ENCODE assay signal across 8 mouse cellular contexts in genomic region chr6:91153549-91154064, GRCm38 (mm10). TPM values are rescaled to one million over a fixed set of nuclear protein-coding genes. Genes with fewer than 3 reads are reported as not detected.
DNase-seq lines count a peak whose midpoint lies in the region; ATAC-seq and TF ChIP-seq lines count a peak whose summit lies in the region.

No protein-coding gene starts in this region.

- H3K27me3 ChIP-seq in CH12.LX (replicated peaks) = peaks cover 70% of the 10 kb centered on the region
- H3K27me3 ChIP-seq in intestine, embryonic 15.5 days (replicated peaks) = no peaks in the 10 kb centered on the region
- H3K27me3 ChIP-seq in liver, embryonic 14.5 days (ENCODE audit: control insufficient read depth, insufficient read depth, low read length) = no peaks in the 10 kb centered on the region; the same call in 1 of the 2 replicates

- no peak for TF ChIP-seq EP300 in CH12.LX (IDR thresholded peaks at IDR 0.05; ENCODE audit: low read length)
- no peak for TF ChIP-seq EP300 in liver, embryonic 14.5 days (IDR thresholded peaks at IDR 0.05; ENCODE audit: low read depth)

- no peaks in the 10 kb centered on the region for H3K36me3 ChIP-seq in CH12.LX (replicated peaks in 1 of 2; ENCODE audit: control insufficient read depth in 1 of 2, insufficient read depth in 1 of 2, low read length in 1 of 2)
- no peaks in the 10 kb centered on the region for H3K36me3 ChIP-seq in intestine, embryonic 15.5 days
- no peaks in the 10 kb centered on the region for H3K36me3 ChIP-seq in liver, embryonic 14.5 days (replicated peaks; ENCODE audit: control insufficient read depth, insufficient read depth, low read depth)

- H3K4me1 ChIP-seq in CH12.LX (ENCODE audit: control insufficient read depth in 1 of 2, insufficient read depth in 2 of 2) = peaks cover 6 to 11% of the 10 kb centered on the region in 2 experiments
- H3K4me1 ChIP-seq in intestine, embryonic 15.5 days (replicated peaks) = peaks cover 22% of the 10 kb centered on the region
- peaks cover 44 to 60% of the 10 kb centered on the region in 2 experiments for H3K4me1 ChIP-seq in liver, embryonic 14.5 days (replicated peaks; ENCODE audit: control insufficient read depth in 2 of 2, insufficient read depth in 2 of 2, low read length in 1 of 2)
- H3K4me1 ChIP-seq in olfactory bulb, adult 2 months (ENCODE audit: control insufficient read depth, insufficient read depth, low read length) = peaks cover 31% of the 10 kb centered on the region

- no peak overlapping the region for H3K9ac ChIP-seq in CH12.LX (ENCODE audit: insufficient read depth, low read depth)
- no peak overlapping the region for H3K9ac ChIP-seq in intestine, embryonic 15.5 days
- H3K9ac ChIP-seq in liver, embryonic 14.5 days (replicated peaks) = no peak overlapping the region; the same call in 1 of the 2 replicates

- 0 out of 2 replicates have a peak overlapping the region, but pooled peaks have one; percentile 0 for H3K4me2 ChIP-seq in CH12.LX (ENCODE audit: insufficient read depth, low read depth, poor library complexity, severe bottlenecking)
- H3K4me2 ChIP-seq in intestine, embryonic 15.5 days (replicated peaks) = peak overlapping the region; percentile 42
- H3K4me2 ChIP-seq in liver, embryonic 14.5 days (ENCODE audit: low read depth) = peak overlapping the region; percentile 56

- no peak for DNase-seq in CH12.LX (ENCODE audit: extremely low read depth)
- peak in 2 of 3 experiments; percentile 41 to 58 for DNase-seq in liver, embryonic 14.5 days (ENCODE audit: low read depth in 3 of 3, low spot score in 3 of 3)
- DNase-seq in adrenal gland, postnatal 10 days = no peak
- no peak for DNase-seq in ovary, postnatal 10 days (ENCODE audit: low spot score)

- no peaks in the 10 kb centered on the region for H3K9me3 ChIP-seq in CH12.LX (replicated peaks; ENCODE audit: low read length)
- no peaks in the 10 kb centered on the region for H3K9me3 ChIP-seq in intestine, embryonic 15.5 days
- no peaks in the 10 kb centered on the region for H3K9me3 ChIP-seq in liver, embryonic 14.5 days (ENCODE audit: control insufficient read depth, low read length)

- H3K79me2 ChIP-seq in CH12.LX (replicated peaks; ENCODE audit: control insufficient read depth, extremely low read depth, insufficient read depth, poor library complexity, severe bottlenecking) = no peaks in the 10 kb centered on the region

- no peak for TF ChIP-seq POLR2A in CH12.LX (IDR thresholded peaks at IDR 0.05; ENCODE audit: low read depth, low read length)
- TF ChIP-seq POLR2A in olfactory bulb, adult 2 months (IDR thresholded peaks at IDR 0.05; ENCODE audit: insufficient read depth, low read depth, low read length) = no peak

- TF ChIP-seq CTCF in CH12.LX (conservative IDR thresholded peaks at IDR 0.05 in 1 of 2, IDR thresholded peaks at IDR 0.05 in 1 of 2; ENCODE audit: low read depth in 2 of 2, low read length in 2 of 2) = no peak
- TF ChIP-seq CTCF in liver, embryonic 14.5 days (IDR thresholded peaks at IDR 0.05; ENCODE audit: low read depth) = no peak
- TF ChIP-seq CTCF in olfactory bulb, adult 2 months (IDR thresholded peaks at IDR 0.05; ENCODE audit: insufficient read depth, low read depth, low read length) = no peak

- peak; percentile 80 for ATAC-seq in activated CD4-positive, CD25-positive, alpha-beta regulatory T cell, adult 4 months
- ATAC-seq in erythroblast, adult 5-6 weeks (replicated peaks; ENCODE audit: low FRiP score, poor library complexity, severe bottlenecking) = peak; percentile 32; the same call in 1 of the 2 replicates
- ATAC-seq in intestine, embryonic 15.5 days = no peak; the same call in 1 of the 2 replicates
- no peak for ATAC-seq in liver, embryonic 14.5 days (ENCODE audit: insufficient read depth)

- dilution Hi-C loops in CH12.LX (cut with MboI; ENCODE audit: extremely low pct_ligation_motif_present, extremely low pct_unique_long_range_greater_than_20kb, low sequenced_read_pairs) = no loop called here

- no peak for TF ChIP-seq RAD21 in CH12.LX (IDR thresholded peaks at IDR 0.05; ENCODE audit: low read depth, low read length)

- 1% methylated on average over 10 of the region's 10 CpGs for WGBS in intestine, embryonic 15.5 days
- WGBS in liver, embryonic 14.5 days (ENCODE audit: insufficient replicate concordance) = 6% methylated on average over 10 of the region's 10 CpGs
- 6% methylated on average over 10 of the region's 10 CpGs for WGBS in olfactory bulb, adult 2 months

- H3K4me3 ChIP-seq in CH12.LX (replicated peaks in 1 of 3; ENCODE audit: low read depth in 2 of 3, low read length in 2 of 3, poor library complexity in 1 of 3) = no peak overlapping the region
- no peak overlapping the region for H3K4me3 ChIP-seq in intestine, embryonic 15.5 days (replicated peaks)
- H3K4me3 ChIP-seq in liver, embryonic 14.5 days (ENCODE audit: insufficient read depth in 1 of 2, low read depth in 2 of 2, low read length in 2 of 2) = peak overlapping the region; percentile 27 to 39; a peak in 3 of 4 replicates
- peak overlapping the region; percentile 22 for H3K4me3 ChIP-seq in olfactory bulb, adult 2 months (ENCODE audit: insufficient read depth, low read depth, low read length)

- in situ Hi-C loops in CH12.LX (cut with MboI; ENCODE audit: low pct_ligation_motif_present, low pct_unique_long_range_greater_than_20kb, low sequenced_read_pairs) = loop anchor here (25.0 kb wide), 1 partner anchor 259 kb away; the partner anchor contains the start of gene Wnt7a

- no peak overlapping the region for H3K27ac ChIP-seq in CH12.LX (ENCODE audit: insufficient read depth, low read depth)
- H3K27ac ChIP-seq in intestine, embryonic 15.5 days = no peak overlapping the region
- H3K27ac ChIP-seq in liver, embryonic 14.5 days = no peak overlapping the region
- peak overlapping the region; percentile 98 for H3K27ac ChIP-seq in olfactory bulb, adult 2 months (ENCODE audit: insufficient read depth, low read depth, low read length)

TF ChIP-seq in CH12.LX, 34 proteins besides CTCF, POLR2A, EP300 and RAD21 (continues in another document):
- no peak for TF ChIP-seq ZMIZ1 (IDR thresholded peaks at IDR 0.05; ENCODE audit: low read depth, low read length)
- TF ChIP-seq MAX (IDR thresholded peaks at IDR 0.05; ENCODE audit: low read length) = no peak
- TF ChIP-seq JUND (conservative IDR thresholded peaks at IDR 0.05; ENCODE audit: low read depth, low read length) = no peak
- no peak for TF ChIP-seq MEF2A (IDR thresholded peaks at IDR 0.05; ENCODE audit: borderline replicate concordance, low read depth, low read length)
- no peak for TF ChIP-seq GABPA (IDR thresholded peaks at IDR 0.05; ENCODE audit: insufficient replicate concordance, low read depth, low read length)
- TF ChIP-seq E2F4 (IDR thresholded peaks at IDR 0.05; ENCODE audit: insufficient replicate concordance, low read depth, low read length) = no peak
- no peak for TF ChIP-seq KAT2A (IDR thresholded peaks at IDR 0.05; ENCODE audit: insufficient replicate concordance, low read length)
- TF ChIP-seq UBTF (IDR thresholded peaks at IDR 0.05; ENCODE audit: low read depth, low read length) = no peak
- no peak for TF ChIP-seq POLR2AphosphoS2 (IDR thresholded peaks at IDR 0.05; ENCODE audit: low read depth, low read length)

RNA-seq across cellular contexts. Expression of gene Hdac11, which starts 2.9 kb away (rescaled TPM):
- total RNA-seq in CH12.LX (2012; rRNA removed) = 0.55 and 2.1 TPM in 2 replicates
- 0.22 TPM in 1 of 2 replicates, not detected in the other for total RNA-seq in CH12.LX (2014; rRNA removed)
- polyA plus RNA-seq in CH12.LX (2012; ENCODE audit: insufficient read length, low read depth) = 0.53 and 0.57 TPM in 2 replicates
- polyA plus RNA-seq in activated CD4-positive, CD25-positive, alpha-beta regulatory T cell, adult 4 months (2017; shearing (Covaris generic)) = 1 to 10 TPM in 1 of 2 experiments, under 1 TPM in 1; 0.54 to 1.3 TPM
- total RNA-seq in erythroblast, adult 5-6 weeks (2015; ENCODE audit: low replicate concordance) = 3.8 TPM in 1 of 2 replicates, not detected in the other
- 0.84 and 1.8 TPM in 2 replicates for total RNA-seq in erythroblast, adult 5-6 weeks (2017; ENCODE audit: low replicate concordance)
- 8.7 and 10.4 TPM in 2 replicates for polyA plus RNA-seq in intestine, embryonic 15.5 days (2015; fragmentation: Nextera tagmentation; extraction: Ambion mirVana)
- polyA plus RNA-seq in liver, embryonic 14.5 days (2012; rRNA removed) = 9.2 and 12.1 TPM in 2 replicates
- polyA plus RNA-seq in liver, embryonic 14.5 days (2014; fragmentation: Nextera tagmentation; extraction: Ambion mirVana) = 4.8 and 6.0 TPM in 2 replicates
- polyA plus RNA-seq in olfactory bulb, adult 2 months (2012; ENCODE audit: insufficient read depth, insufficient read length, low replicate concordance, missing spikeins) = not detected in 2 replicates
- 10 to 100 TPM in 1 of 2 experiments, 1 to 10 TPM in 1; 9.7 to 12.3 TPM for total RNA-seq in adrenal gland, postnatal 10 days (2021)

RNA-seq across cellular contexts. Expression of gene Nup210, which starts 37.0 kb away (rescaled TPM):
- total RNA-seq in CH12.LX (2012; rRNA removed) (103 TPM in 2 replicates), CH12.LX (2014; rRNA removed) (40.5 and 41.9 TPM in 2 replicates)
- polyA plus RNA-seq in CH12.LX (2012; ENCODE audit: insufficient read length, low read depth) = 56.9 and 73.1 TPM in 2 replicates
- 10 to 100 TPM; 61.6 to 82.1 TPM for polyA plus RNA-seq in activated CD4-positive, CD25-positive, alpha-beta regulatory T cell, adult 4 months (2017; shearing (Covaris generic))
- total RNA-seq in erythroblast, adult 5-6 weeks (2015; ENCODE audit: low replicate concordance) = 45.3 and 64.8 TPM in 2 replicates
- 56.8 and 60.8 TPM in 2 replicates for total RNA-seq in erythroblast, adult 5-6 weeks (2017; ENCODE audit: low replicate concordance)
- polyA plus RNA-seq in intestine, embryonic 15.5 days (2015; fragmentation: Nextera tagmentation; extraction: Ambion mirVana) = 18.2 and 19.4 TPM in 2 replicates
- polyA plus RNA-seq in liver, embryonic 14.5 days (2012; rRNA removed) = 24.4 and 32.4 TPM in 2 replicates
- polyA plus RNA-seq in liver, embryonic 14.5 days (2014; fragmentation: Nextera tagmentation; extraction: Ambion mirVana) = 35.1 and 38.5 TPM in 2 replicates
- polyA plus RNA-seq in olfactory bulb, adult 2 months (2012; ENCODE audit: insufficient read depth, insufficient read length, low replicate concordance, missing spikeins) = not detected in 2 replicates
- 10 to 100 TPM; 10.1 to 18.0 TPM for total RNA-seq in adrenal gland, postnatal 10 days (2021)

RNA-seq across cellular contexts. Expression of gene Fbln2, which starts 58.6 kb away (rescaled TPM):
- total RNA-seq in CH12.LX (2012; rRNA removed) = 0.21 and 0.81 TPM in 2 replicates
- total RNA-seq in CH12.LX (2014; rRNA removed) = not detected in 2 replicates
- not detected in 2 replicates for polyA plus RNA-seq in CH12.LX (2012; ENCODE audit: insufficient read length, low read depth)
- polyA plus RNA-seq in activated CD4-positive, CD25-positive, alpha-beta regulatory T cell, adult 4 months (2017; shearing (Covaris generic)) = under 1 TPM in 1 of 2 experiments, not detected in 1; 0.48 TPM
- not detected in 2 replicates for total RNA-seq in erythroblast, adult 5-6 weeks (2015; ENCODE audit: low replicate concordance)
- total RNA-seq in erythroblast, adult 5-6 weeks (2017; ENCODE audit: low replicate concordance) = not detected in 2 replicates
- polyA plus RNA-seq in intestine, embryonic 15.5 days (2015; fragmentation: Nextera tagmentation; extraction: Ambion mirVana) = 51.8 and 56.9 TPM in 2 replicates
- 4.0 and 5.1 TPM in 2 replicates for polyA plus RNA-seq in liver, embryonic 14.5 days (2012; rRNA removed)
- 4.3 and 4.4 TPM in 2 replicates for polyA plus RNA-seq in liver, embryonic 14.5 days (2014; fragmentation: Nextera tagmentation; extraction: Ambion mirVana)
- polyA plus RNA-seq in olfactory bulb, adult 2 months (2012; ENCODE audit: insufficient read depth, insufficient read length, low replicate concordance, missing spikeins) = not detected in 2 replicates
- 10 to 100 TPM; 59.6 to 62.1 TPM for total RNA-seq in adrenal gland, postnatal 10 days (2021)

Comparison
In these comparisons a context has a peak if more than half of its experiments do, and no peak if none do; other contexts are left out.
1. DNase-seq: peak in liver, embryonic 14.5 days (2 of 3); none in CH12.LX (single experiment), adrenal gland, postnatal 10 days (single experiment) and ovary, postnatal 10 days (single experiment).
2. H3K4me2 ChIP-seq: peak in every context shown above with its lines; median percentile 56 in liver, embryonic 14.5 days; 42 in intestine, embryonic 15.5 days; 0 in CH12.LX.
3. H3K4me3 ChIP-seq: peak in liver, embryonic 14.5 days (2 of 2) and olfactory bulb, adult 2 months (single experiment); none in CH12.LX (0 of 3) and intestine, embryonic 15.5 days (single experiment).
4. ATAC-seq: peak in activated CD4-positive, CD25-positive, alpha-beta regulatory T cell, adult 4 months (single experiment) and erythroblast, adult 5-6 weeks (single experiment); none in intestine, embryonic 15.5 days (single experiment) and liver, embryonic 14.5 days (single experiment).